Mouse (Mus musculus): ENCODE measurements around the gene Vegfa.

The Vegfa gene

DNA sequence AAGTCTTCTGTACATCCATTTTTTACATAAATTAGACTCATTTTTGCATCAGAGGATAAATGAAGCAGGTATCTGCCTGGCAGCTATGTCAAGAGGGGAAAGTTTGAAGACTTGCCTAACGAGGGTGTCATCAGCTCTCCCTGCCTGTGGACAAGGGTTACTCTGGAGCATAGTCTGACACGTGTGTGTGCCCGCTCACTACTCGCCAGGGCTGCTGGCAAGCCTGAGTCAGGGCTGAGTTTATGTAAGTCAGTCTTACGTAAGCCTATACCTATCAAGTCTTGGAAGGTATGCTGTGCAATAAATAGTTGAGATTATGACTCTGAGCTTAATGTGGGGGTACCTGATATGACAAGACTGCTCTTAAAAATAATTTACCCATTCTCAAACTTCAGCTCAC is 19.2 kb upstream of the Vegfa start:
- no peak for DNase-seq (ENCODE audit: low spot score in 2 of 2)

DNA sequence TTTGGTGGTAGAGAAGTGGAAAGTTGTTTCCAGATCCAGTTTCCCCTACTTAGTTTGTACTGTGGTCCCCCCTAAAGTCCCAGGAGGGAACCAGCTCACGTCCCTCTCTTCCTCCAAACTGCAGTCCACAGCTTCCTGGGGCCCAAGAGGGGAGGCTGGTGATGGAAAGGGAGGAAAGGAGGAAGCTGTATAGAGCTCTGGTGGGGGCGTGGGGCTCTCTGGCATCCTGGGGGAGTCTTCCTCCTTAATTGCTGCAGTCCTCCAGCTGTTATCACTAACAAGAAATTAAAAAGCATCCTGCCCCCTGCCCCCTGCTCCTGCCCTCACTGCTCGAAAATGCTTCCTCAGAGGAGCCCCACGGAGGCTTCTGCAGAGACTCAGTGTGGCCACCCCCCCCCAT is 17.4 kb upstream of the Vegfa start:
- DNase-seq (ENCODE audit: low spot score in 2 of 2) = no peak

DNA sequence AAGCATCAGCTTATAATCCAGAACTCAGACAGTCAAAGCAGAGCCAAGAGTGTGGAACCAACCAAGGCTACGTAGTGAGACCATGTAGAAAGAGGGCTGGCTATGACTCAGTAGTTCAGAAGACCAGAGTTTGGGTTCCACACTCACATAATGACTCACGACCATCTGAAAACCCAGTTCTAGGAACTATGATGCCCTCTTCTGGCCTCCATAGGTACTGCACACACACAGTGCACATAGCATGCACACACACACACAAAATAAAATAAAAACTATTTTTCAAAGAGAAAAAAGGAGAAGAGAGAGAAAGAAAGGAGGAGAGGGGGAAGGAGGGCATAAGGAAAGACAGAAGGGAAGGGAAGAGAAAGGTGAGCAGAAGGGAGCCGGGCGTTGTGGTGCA is 16.0 kb upstream of the Vegfa start:
- no peak for DNase-seq (ENCODE audit: low spot score in 2 of 2)

DNA sequence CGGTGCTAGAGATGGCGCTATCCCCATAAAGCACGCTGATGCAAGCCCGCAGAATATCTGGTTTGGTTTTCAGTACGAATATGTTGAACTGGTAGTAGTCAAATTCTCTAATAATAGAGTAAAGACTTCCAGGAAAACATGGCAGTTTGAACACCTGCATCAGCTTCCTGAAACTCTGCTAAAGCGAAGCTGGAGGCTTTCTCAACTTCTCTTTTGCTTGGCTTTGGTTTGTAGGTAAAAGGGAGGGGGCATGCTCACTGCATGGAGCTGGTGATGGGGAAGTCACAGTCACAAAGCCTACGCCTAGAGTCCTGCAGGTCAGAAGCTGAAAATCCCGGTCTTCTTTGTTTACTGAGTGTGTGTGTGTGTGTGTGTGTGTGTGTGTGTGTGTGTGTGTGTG is 13.6 kb upstream of the Vegfa start:
- no peak for DNase-seq (ENCODE audit: low spot score in 2 of 2)

DNA sequence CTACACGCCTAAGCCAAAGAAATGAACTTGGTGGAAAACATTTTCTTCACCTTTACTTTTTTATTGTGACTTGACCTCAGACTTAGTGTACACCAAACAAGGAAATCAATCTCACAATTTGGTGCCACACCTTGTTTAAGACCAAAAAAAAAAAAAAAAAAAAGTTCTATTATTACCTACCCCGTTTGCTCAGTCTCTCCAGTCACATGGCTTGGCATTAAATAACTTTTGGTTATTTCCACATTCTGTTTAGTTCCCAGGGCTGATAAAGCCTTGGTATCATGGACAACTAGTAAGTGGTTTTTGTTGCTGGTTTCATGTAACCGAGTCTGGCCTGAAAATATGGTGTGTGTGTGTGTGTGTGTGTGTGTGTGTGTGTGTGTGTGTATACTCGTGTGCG is 12.8 kb upstream of the Vegfa start:
- DNase-seq (ENCODE audit: low spot score in 2 of 2) = no peak

DNA sequence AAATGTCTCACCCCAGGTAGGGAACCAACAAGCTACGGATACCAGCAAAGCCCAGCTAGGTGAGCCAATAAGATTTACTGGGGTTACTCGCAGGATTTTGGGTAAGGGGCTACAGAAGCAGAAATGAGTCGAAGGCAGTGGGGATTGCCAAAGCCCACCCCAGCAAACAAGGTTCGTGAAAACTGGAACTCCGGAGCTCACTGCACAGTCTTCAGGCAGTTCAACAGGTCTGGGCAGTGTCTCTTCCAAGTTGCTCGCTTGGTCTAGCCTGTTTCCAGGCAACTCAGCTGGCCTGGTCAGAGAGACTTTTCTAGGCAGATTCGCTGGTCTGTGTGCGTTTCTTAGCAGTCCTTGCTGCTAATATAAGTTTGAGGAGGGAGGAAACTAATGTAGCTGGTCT is 10.0 kb upstream of the Vegfa start:
- no peak for DNase-seq (ENCODE audit: low spot score in 2 of 2)

DNA sequence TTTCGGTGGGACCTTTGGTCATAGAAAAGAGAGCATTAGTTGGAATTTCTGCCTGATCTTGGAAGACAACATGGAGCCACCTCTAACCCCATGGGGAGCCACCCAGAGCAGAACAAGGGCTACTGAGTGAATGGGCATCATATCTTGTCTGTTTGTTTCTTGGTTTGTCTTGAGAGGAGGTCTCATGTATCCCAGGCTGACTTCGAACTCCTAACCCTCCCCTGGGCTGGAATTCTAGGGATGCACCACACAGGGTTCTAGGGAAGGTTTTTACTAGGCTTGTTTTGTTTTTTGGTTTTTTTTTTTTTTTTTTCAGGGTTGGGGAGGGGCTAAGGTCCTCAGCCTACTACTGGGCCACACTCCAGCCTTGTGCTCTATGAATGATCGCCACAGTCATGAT is 9.5 kb upstream of the Vegfa start:
- DNase-seq (ENCODE audit: low spot score in 2 of 2) = no peak

DNA sequence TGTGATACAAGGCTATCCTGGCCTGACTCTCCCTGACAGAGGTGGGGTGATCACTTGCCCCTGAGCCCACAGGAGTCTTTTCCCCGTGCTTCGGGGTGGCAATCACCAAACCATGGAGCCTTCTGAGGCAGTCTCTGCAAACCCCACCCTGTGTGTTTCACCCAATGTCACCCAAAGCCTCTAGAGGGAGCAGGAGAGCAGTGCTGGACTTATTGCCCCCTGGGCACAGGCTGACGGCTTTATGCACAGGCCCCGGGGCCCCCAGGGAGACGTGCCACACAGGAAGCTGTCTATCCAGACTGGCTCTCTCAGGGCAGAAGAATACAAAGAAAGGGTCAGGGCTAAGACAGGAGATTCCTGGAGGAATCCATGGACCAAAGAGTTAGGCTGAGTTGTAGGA is 9.1 kb upstream of the Vegfa start:
- DNase-seq (ENCODE audit: low spot score in 2 of 2) = peak; percentile 23 to 36

DNA sequence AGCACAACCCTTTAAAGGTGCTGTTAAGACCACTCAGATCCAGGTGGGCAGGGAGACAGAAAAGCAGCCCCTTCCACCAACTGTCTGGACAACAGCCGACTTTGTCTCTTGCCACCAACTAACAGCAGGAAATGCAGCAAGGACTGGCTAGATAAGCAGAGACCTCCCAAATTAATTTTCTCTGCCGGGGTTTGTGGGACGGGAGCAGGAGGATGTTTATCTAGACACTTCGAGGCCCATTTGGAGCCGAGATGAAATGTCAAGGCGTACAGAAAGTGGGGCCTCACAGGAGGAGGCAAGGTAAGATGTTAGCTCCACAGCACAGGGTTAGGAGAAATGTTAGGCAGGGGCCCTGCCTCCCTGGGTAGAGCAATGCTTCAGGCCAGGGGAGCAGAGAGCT is 8.4 kb upstream of the Vegfa start:
- no peak for DNase-seq (ENCODE audit: low spot score in 2 of 2)

DNA sequence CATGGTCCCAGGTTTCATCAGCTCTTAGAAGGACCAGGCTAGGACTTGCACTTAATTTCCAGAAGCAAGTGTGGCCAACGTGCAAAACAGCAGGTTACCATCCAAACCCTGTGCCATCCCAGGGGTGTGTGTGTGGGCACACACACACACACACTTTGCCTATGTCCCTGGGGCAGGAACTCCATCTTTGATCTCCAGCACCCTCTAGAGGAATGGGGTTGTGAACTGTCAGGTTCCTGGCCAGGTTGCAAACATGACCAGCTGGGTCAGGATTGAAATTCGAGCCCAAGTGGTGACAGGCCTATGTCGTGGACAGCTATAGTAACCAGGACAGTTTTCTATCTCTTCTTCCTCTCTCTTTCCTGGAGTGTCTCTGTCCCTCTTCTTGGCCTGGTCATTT is 6.7 kb upstream of the Vegfa start:
- DNase-seq (ENCODE audit: low spot score in 2 of 2) = no peak

DNA sequence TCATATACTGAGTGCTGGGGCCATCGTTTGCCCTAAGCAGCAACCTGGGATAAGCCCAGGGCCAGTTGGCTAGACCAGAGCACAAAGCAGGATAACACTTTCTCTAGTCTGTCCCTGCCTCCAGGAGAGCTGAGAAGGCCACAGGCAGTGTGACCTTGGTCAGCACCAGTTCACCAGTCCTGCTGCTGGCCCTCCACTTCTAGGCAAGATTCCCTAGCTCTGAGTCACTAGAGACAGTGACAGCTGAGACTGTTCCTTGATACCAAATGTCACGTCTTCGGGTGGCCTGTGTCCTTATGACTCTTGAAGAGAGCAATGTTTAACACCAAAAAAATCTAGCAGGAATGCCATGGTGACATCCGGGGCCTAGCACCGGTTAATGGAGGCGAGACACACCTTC is 4.2 kb upstream of the Vegfa start:
- no peak for DNase-seq (ENCODE audit: low spot score in 2 of 2)

DNA sequence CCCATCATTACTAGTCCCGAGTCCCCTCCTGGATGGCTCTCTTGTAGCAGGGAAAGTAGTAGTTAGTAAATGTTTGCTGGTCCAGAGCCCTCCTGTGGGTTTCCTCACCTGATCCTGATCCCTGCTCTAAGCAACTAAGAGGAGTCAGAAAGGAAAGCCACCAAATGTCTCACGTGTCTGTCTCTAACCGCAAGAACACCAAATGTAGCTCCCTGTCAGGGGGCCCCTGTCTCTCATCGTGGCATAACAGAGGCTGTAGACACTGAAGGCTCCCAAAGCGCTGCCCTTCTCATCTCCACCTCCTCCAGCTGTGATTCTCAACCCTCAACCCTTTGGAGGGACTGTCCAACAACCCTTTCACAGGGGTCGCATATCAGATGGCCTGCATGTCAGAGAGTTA is 1.9 kb upstream of the Vegfa start:
- DNase-seq (ENCODE audit: low spot score in 2 of 2) = no peak

DNA sequence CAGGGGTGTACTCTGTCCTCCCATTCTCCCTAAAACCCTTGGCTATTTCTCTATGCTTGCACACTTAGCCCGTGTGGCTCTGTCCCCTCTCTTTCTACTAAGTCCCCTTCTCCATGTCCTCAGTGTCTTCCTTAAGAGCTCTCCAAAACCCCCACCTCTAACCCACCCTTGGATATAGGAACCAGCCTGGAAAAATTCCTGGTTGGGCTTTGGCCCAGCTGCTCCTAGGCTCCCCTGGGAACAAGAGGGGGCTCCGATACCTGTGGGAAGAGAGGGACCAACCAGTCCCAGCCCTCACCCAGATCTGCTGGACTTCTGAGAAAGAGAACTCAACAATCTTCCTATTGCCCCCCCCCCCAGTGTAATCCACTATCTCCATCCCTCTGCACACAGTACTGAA is 1.4 kb upstream of the Vegfa start:
- DNase-seq (ENCODE audit: low spot score in 2 of 2) = no peak

DNA sequence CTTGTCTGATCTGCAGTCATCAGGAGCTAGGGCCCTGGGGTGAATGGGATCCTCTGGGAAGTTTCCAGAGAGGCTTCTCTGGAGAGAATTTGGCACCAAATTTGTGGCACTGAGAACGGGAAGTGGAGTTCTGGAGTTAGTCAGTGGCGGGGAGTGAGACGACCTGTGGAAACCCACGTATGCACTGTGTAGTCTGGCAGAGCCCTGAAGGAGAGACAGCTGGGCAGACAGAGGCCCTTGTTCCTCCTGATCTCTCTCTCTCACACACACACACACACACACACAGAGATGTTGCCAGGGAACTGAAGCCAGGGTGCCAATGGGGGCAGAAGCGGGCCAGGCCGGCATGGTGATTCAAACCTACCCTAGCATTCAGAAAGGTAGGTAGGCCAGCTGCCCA is 953 bp upstream of the Vegfa start:
- no peak for DNase-seq (ENCODE audit: low spot score in 2 of 2)

DNA sequence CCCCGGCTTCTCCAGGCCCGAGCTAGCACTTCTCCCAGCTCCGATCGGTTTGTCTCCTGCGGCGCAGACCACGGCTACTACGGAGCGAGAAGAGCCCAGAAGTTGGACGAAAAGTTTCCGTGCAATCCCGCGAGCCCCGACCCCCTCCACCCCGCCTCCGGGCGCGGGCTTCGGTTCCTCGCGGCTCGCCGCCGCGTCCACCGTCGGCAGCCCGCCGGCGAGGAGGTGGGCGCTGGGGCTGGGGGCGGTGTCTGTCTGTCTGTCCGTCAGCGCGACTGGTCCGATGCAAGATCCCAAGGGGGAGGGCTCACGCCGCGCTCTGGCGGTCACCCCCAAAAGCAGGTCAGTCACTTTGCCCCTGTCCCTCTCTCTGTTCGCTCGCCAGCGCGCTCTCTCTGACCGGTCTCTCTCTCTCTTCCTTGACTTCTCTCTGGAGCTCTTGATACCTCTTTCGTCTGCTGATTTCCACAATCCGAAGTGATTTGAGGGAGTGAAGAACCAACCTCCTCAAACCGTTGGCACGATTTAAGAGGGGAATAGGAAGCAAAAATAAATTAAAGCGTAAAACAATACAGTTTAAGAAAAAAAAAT is 453 bp downstream of the Vegfa start:
- DNase-seq (ENCODE audit: low spot score in 2 of 2) = peak; percentile 14 to 26

DNA sequence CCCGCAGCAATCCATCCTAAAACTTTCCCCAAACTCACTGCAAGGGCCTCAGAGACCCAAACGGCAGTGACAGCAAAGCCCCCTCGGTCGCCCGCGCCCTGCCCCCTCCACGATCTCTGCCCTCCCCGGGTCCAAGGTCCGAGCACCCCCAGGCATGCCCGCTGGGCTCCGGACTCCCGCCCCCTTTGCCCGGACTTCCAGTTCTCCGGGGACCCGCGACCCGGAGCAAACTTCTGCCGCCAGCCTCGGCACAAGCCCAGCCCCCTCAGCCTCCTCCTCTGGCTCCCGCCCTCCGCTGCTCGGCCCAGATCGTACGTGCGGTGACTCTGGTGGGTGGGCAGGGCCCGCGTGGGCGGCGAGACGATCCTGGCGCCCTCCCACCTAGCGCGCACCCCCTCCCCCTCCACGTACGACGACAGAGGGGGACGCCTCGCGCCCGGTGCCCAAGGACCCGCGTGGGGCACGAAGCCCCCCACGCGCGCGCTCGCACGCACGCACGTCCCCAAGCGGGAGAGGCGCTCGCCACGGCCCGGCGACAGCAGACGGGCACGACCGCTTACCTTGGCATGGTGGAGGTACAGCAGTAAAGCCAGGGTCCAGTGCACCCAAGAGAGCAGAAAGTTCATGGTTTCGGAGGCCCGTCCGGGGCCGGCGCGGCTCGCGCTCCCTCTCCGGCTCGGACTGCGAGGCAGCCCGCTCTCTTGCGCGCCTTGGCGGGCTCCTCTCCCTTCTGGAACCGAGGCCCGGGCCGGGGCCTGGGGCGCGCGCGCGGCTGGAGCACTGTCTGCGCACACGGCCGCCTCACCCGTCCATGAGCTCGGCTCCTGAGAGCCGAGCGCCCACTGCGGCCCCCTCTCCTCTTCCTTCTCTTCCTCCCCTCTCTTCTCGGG is 1.2 kb downstream of the Vegfa start:
- peak; percentile 14 to 19 for DNase-seq (ENCODE audit: low spot score in 2 of 2)

DNA sequence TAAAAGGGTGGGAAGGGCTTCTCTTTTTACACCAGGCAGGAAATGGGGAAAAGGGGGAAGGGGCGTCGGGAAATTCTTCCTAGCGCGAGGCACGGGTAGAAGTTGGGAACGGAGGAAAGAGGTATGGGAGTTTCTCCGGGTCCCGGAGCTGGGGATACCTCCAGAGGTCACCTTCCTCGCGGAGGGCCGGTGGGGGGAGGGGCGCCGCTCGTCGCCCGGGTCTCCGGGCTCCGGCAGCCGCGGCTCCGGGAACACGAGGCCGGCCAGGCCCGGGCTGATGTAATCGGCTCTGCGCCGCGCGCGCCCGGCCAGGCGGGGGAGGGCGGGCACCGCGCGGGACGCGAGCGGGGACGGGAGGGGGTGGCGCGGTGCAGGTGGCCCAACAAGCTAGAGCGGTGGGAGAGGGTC is 1.8 kb downstream of the Vegfa start:
- no peak for DNase-seq (ENCODE audit: low spot score in 2 of 2)

DNA sequence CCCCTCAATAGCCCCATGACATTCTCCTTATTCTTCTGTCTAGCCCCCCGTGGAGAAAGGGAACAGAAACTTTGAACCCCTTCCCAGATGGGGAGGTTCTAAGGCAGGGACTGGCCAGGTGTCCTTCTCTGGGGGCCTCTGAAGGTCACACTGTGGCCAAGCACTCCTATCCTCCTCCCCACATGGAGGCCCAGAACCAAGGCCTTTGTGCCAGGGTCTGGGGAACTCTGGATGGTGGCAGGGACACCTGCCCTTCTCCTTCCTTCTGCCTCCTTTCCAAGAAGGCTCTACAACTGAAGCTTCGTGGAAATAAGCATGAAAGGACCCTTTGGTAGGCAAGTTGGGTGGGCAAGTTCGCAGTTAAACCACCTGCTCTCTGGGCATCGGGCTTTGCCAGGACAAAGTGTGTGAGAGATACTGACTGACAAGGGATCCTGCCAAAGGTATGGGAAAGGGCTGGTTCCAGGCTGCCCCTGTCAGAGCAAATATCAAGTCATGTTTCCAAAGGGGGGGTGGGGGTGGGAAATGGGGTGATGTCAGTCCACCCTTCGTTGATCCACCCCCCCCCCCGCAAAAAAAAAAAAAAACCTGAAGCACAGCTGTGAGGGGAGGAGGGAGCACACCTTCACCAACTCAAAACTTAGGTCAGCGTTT is 2.5 kb downstream of the Vegfa start:
- no peak for DNase-seq (ENCODE audit: low spot score in 2 of 2)

DNA sequence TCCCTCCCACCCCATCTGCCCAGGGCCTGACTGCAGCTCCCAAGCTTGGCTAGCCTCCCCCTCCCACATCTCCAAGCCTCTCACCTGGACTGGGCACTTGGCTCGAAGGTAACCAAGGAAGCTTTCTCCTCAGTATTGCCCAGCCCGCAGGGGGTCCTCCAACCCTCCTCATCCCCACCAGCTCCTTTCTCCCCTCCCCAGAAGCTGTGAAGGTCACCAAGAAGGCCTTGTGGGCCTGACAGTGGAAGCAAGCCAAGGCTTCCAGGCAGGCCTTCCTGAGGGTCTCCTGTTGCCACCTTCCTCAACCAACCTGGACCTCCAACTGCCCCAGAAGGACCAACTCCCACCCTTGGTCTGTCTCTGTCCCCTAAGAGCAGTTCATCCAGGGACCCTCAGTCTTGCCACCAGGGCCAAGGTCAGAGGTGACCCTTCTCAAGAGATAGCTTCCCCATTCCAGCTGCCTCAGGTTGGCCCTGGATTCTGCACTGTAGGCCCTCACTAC is 3.1 kb downstream of the Vegfa start:
- no peak for DNase-seq (ENCODE audit: low spot score in 2 of 2)

DNA sequence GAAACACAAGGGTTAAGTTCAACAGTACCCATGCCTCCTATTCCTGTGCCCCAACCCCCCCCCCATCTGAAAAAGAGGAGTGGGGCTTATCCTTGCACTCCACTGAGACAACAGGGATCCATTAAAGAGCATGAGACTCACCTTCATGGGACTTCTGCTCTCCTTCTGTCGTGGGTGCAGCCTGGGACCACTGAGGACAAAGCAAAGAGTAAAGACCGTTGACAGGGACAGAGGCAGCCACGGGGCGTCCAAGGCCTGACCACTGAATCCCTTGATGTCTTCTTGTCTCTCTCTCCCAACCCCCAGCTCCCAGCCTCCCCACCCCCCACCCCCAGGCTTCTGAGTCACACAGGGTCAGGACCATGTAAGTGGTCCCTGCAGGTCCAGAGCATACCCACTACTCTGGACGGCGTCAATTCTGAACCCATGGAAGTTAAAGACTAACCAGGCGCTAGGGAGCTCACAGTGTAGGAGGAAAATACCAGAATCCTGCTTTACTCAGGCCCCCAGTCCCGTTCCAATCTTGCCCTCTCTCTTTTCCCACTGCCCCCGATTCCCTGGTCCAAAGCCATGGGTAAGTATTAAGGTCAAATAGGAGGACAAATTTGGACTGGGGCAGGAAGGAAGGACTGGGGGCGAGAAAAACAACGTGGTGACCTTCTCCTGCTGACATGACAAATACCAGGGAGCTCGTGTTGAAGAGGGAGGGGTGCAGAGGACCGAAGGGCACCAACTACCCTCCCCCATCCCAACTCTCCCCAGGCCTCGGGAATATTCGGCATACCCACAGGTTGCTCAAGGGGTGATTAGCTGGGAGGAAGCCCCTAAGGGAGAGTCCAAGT is 3.7 kb downstream of the Vegfa start:
- DNase-seq (ENCODE audit: low spot score in 2 of 2) = no peak

DNA sequence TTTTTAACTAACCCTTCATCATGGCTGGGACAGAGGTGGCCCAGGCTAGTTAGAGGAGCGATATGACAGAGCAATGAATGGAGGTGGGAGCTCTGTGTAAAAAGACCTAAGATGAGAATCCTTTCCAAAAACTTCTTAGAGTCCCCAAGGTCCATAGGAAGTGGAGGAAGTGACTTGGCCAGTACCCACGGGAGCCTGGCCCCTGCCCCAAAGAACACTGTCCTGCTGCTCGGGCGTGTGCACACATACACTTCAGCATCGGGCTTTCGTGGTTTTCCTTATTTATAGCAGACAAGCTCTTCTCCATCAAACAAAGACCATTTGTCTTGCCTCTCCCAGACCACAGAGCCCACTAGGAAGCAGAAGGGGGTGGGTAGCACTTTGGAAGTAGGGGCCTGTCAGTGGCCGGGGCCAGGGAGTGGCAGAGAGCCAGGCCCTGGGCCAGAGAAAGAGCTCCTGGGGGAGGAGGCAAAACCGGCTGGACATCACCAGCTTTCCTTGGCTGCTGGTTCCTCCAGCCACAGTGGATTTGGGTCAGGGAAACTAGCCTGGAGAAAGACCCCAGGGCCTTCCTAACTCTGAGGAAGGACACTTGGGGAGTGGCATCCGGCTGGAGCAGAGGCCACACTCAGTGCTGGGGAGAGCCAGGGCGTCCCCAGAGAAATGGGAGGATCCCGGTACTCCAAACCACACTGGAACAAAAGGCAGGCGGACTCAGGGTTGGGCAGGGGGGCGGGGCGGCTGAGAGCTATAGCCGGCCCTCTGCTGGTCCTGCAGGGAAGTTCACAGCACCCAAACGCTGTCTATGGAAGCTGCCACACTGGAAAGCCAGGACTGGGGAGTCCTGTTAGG is 4.9 kb downstream of the Vegfa start:
- no peak for DNase-seq (ENCODE audit: low spot score in 2 of 2)
